Mouse (Mus musculus): ENCODE data around the gene Ttc26. TPM values are rescaled to one million over a fixed set of nuclear protein-coding genes. Genes with fewer than 3 reads are reported as not detected.

Gene Ttc26
- 12.2 and 12.7 TPM in 2 replicates for polyA plus RNA-seq (2016; fragmentation: Nextera tagmentation; extraction: Ambion mirVana)

- H3K4me2 ChIP-seq (replicated peaks), result peak within 1 kb of the TSS; percentile 76
- peak within 1 kb of the TSS; percentile 73 for H3K9ac ChIP-seq
- peaks cover 9% of the 10 kb centered on the region for H3K36me3 ChIP-seq
- H3K4me1 ChIP-seq, result peaks cover 10% of the 10 kb centered on the region
- peak; percentile 89 for ATAC-seq (ENCODE audit: low FRiP score)
- H3K27ac ChIP-seq, result peak within 1 kb of the TSS; percentile 66
- under 1% methylated on average over 26 of the region's 26 CpGs for WGBS
- H3K4me3 ChIP-seq, result peak within 1 kb of the TSS; percentile 52
- H3K9me3 ChIP-seq (replicated peaks), result no peaks in the 10 kb centered on the region
- H3K27me3 ChIP-seq, result no peaks in the 10 kb centered on the region
Measured at GRCm38 (mm10) chr6:38381129-38381771, at the start of gene Ttc26. Gene Ttc26 (plus strand): TSS chr6:38381469.

- Histone ChIP-seq H3K27me3 (no peaks in the 10 kb centered on the region), H3K4me3 (no peak overlapping the region), H3K27ac (no peak overlapping the region), H3K9ac (no peak overlapping the region), H3K9me3 (replicated peaks) (no peaks in the 10 kb centered on the region), H3K4me1 (no peaks in the 10 kb centered on the region), H3K4me2 (replicated peaks) (no peak overlapping the region), H3K36me3 (no peaks in the 10 kb centered on the region)
- 88% methylated on average over 6 of the region's 6 CpGs for WGBS
- ATAC-seq (ENCODE audit: low FRiP score), result no peak
Measured at GRCm38 (mm10) chr6:38335264-38335663, 46.0 kb upstream of the Ttc26 start.

GRCm38 (mm10) chr6:38337166-38337705, 44.0 kb upstream of the Ttc26 start:
- no peak for ATAC-seq (ENCODE audit: low FRiP score)
- no peaks in the 10 kb centered on the region for H3K9me3 ChIP-seq (replicated peaks)
- no peak overlapping the region for H3K4me2 ChIP-seq (replicated peaks)
- H3K27me3 ChIP-seq, result no peaks in the 10 kb centered on the region
- no peak overlapping the region for H3K4me3 ChIP-seq
- no peak overlapping the region for H3K9ac ChIP-seq
- no peaks in the 10 kb centered on the region for H3K36me3 ChIP-seq
- 88% methylated on average over 4 of the region's 4 CpGs for WGBS
- no peak overlapping the region for H3K27ac ChIP-seq
- no peaks in the 10 kb centered on the region for H3K4me1 ChIP-seq

- Histone ChIP-seq H3K9ac (no peak overlapping the region), H3K4me2 (replicated peaks) (no peak overlapping the region), H3K27ac (no peak overlapping the region), H3K4me1 (no peaks in the 10 kb centered on the region), H3K4me3 (no peak overlapping the region), H3K36me3 (no peaks in the 10 kb centered on the region), H3K9me3 (replicated peaks) (no peaks in the 10 kb centered on the region), H3K27me3 (no peaks in the 10 kb centered on the region)
- ATAC-seq (ENCODE audit: low FRiP score), result no peak
- WGBS, result 84% methylated on average over 6 of the region's 6 CpGs
Measured at GRCm38 (mm10) chr6:38337951-38338350, 43.3 kb upstream of the Ttc26 start.

- no peak overlapping the region for H3K4me3 ChIP-seq
- H3K4me1 ChIP-seq, result no peaks in the 10 kb centered on the region
- H3K36me3 ChIP-seq, result no peaks in the 10 kb centered on the region
- WGBS, result 68% methylated on average over 2 of the region's 2 CpGs
- no peak for ATAC-seq (ENCODE audit: low FRiP score)
- no peaks in the 10 kb centered on the region for H3K27me3 ChIP-seq
- no peaks in the 10 kb centered on the region for H3K9me3 ChIP-seq (replicated peaks)
- H3K4me2 ChIP-seq (replicated peaks), result no peak overlapping the region
- no peak overlapping the region for H3K9ac ChIP-seq
- no peak overlapping the region for H3K27ac ChIP-seq
Measured at GRCm38 (mm10) chr6:38339078-38339477, 42.2 kb upstream of the Ttc26 start.

GRCm38 (mm10) chr6:38341751-38342665, 39.3 kb upstream of the Ttc26 start:
- Histone ChIP-seq H3K4me3 (no peak overlapping the region), H3K9ac (no peak overlapping the region), H3K9me3 (replicated peaks) (no peaks in the 10 kb centered on the region), H3K4me1 (no peaks in the 10 kb centered on the region), H3K27ac (no peak overlapping the region), H3K4me2 (replicated peaks) (no peak overlapping the region), H3K36me3 (no peaks in the 10 kb centered on the region), H3K27me3 (no peaks in the 10 kb centered on the region)
- no peak for ATAC-seq (ENCODE audit: low FRiP score)
- WGBS, result 65% methylated on average over 11 of the region's 11 CpGs

- H3K9me3 ChIP-seq (replicated peaks), result no peaks in the 10 kb centered on the region
- no peak overlapping the region for H3K4me3 ChIP-seq
- no peaks in the 10 kb centered on the region for H3K4me1 ChIP-seq
- H3K4me2 ChIP-seq (replicated peaks), result no peak overlapping the region
- ATAC-seq (ENCODE audit: low FRiP score), result no peak
- H3K27ac ChIP-seq, result no peak overlapping the region
- WGBS, result 83% methylated on average over 8 of the region's 8 CpGs
- H3K9ac ChIP-seq, result no peak overlapping the region
- no peaks in the 10 kb centered on the region for H3K36me3 ChIP-seq
- H3K27me3 ChIP-seq, result no peaks in the 10 kb centered on the region
Measured at GRCm38 (mm10) chr6:38342666-38342992, 38.6 kb upstream of the Ttc26 start.

GRCm38 (mm10) chr6:38343581-38343980, 37.7 kb upstream of the Ttc26 start:
- Histone ChIP-seq H3K4me1 (no peaks in the 10 kb centered on the region), H3K4me3 (no peak overlapping the region), H3K36me3 (no peaks in the 10 kb centered on the region), H3K9ac (no peak overlapping the region), H3K27me3 (no peaks in the 10 kb centered on the region), H3K4me2 (replicated peaks) (no peak overlapping the region), H3K27ac (no peak overlapping the region), H3K9me3 (replicated peaks) (no peaks in the 10 kb centered on the region)
- ATAC-seq (ENCODE audit: low FRiP score), result no peak
- 46% methylated on average over 3 of the region's 3 CpGs for WGBS

GRCm38 (mm10) chr6:38344006-38344670, 37.1 kb upstream of the Ttc26 start:
- Histone ChIP-seq H3K9me3 (replicated peaks) (no peaks in the 10 kb centered on the region), H3K27me3 (0 out of 2 replicates have a peak, but pooled peaks cover under 1% of the 10 kb centered on the region), H3K9ac (no peak overlapping the region), H3K4me2 (replicated peaks) (no peak overlapping the region), H3K36me3 (no peaks in the 10 kb centered on the region), H3K27ac (no peak overlapping the region), H3K4me3 (no peak overlapping the region), H3K4me1 (no peaks in the 10 kb centered on the region)
- 83% methylated on average over 7 of the region's 7 CpGs for WGBS
- ATAC-seq (ENCODE audit: low FRiP score), result no peak

GRCm38 (mm10) chr6:38345796-38346195, 35.5 kb upstream of the Ttc26 start:
- Histone ChIP-seq H3K27me3 (peaks cover 15% of the 10 kb centered on the region), H3K9me3 (replicated peaks) (no peaks in the 10 kb centered on the region), H3K4me3 (no peak overlapping the region), H3K4me2 (replicated peaks) (no peak overlapping the region), H3K4me1 (no peaks in the 10 kb centered on the region), H3K27ac (no peak overlapping the region), H3K36me3 (no peaks in the 10 kb centered on the region), H3K9ac (no peak overlapping the region)
- ATAC-seq (ENCODE audit: low FRiP score), result no peak
- WGBS, result 57% methylated on average over 7 of the region's 7 CpGs

GRCm38 (mm10) chr6:38347875-38348274, 33.4 kb upstream of the Ttc26 start:
- Histone ChIP-seq H3K9me3 (replicated peaks) (no peaks in the 10 kb centered on the region), H3K9ac (no peak overlapping the region), H3K27ac (no peak overlapping the region), H3K4me1 (no peaks in the 10 kb centered on the region), H3K4me3 (no peak overlapping the region), H3K27me3 (peaks cover 33% of the 10 kb centered on the region), H3K36me3 (no peaks in the 10 kb centered on the region), H3K4me2 (replicated peaks) (no peak overlapping the region)
- 85% methylated on average over 5 of the region's 5 CpGs for WGBS
- no peak for ATAC-seq (ENCODE audit: low FRiP score)

GRCm38 (mm10) chr6:38348811-38349453, 32.3 kb upstream of the Ttc26 start:
- peaks cover 3% of the 10 kb centered on the region for H3K4me1 ChIP-seq
- ATAC-seq (ENCODE audit: low FRiP score), result no peak
- peaks cover 43% of the 10 kb centered on the region for H3K27me3 ChIP-seq
- WGBS, result 92% methylated on average over 6 of the region's 6 CpGs
- no peak overlapping the region for H3K9ac ChIP-seq
- H3K27ac ChIP-seq, result no peak overlapping the region
- no peak overlapping the region for H3K4me2 ChIP-seq (replicated peaks)
- no peaks in the 10 kb centered on the region for H3K36me3 ChIP-seq
- H3K4me3 ChIP-seq, result no peak overlapping the region
- H3K9me3 ChIP-seq (replicated peaks), result no peaks in the 10 kb centered on the region
